Mouse (Mus musculus) cortical plate, adult 2 months (tissue): ENCODE results near the gene Mmp8. TPM values are rescaled to one million over a fixed set of nuclear protein-coding genes. Genes with fewer than 3 reads are reported as not detected.

Experiments used
- H3K27ac ChIP-seq: fragments of 200-500 bp; 2 replicates; pipeline ENCODE4 v1.5.1; 2012; ENCODE audit warnings: low read length, control low read depth, inconsistent platforms; ENCODE audit not compliant: insufficient read depth
- H3K4me1 ChIP-seq: fragments of 200-500 bp; 2 replicates; pipeline ENCODE4 v1.6.1; 2011; ENCODE audit warnings: low read length; ENCODE audit not compliant: control insufficient read depth, insufficient read depth
- H3K4me3 ChIP-seq: fragments of 200-500 bp; 2 replicates; pipeline ENCODE4 v1.5.1; 2011; ENCODE audit warnings: mild to moderate bottlenecking, low read length, control low read depth; ENCODE audit not compliant: insufficient read depth
- CTCF ChIP-seq: fragments of 200-500 bp; IDR thresholded peaks from 2 replicates; pipeline ENCODE4 v1.5.1; 2011; ENCODE audit warnings: mild to moderate bottlenecking, control low read depth, low read length; ENCODE audit not compliant: insufficient read depth; ENCODE audit errors: extremely low read depth
- POLR2A ChIP-seq: fragments of 200-500 bp; IDR thresholded peaks from 2 replicates; pipeline ENCODE4 v1.6.1; 2011; ENCODE audit warnings: mild to moderate bottlenecking, low read length, control low read depth; ENCODE audit not compliant: insufficient read depth; ENCODE audit errors: extremely low read depth
- polyA plus RNA-seq: library from polyadenylated mRNA; depleted of rRNA; stranded (reverse); fragments of >200 nt; gene quantifications from 2 replicates; pipeline ENCODE4 v1.2.3, GENCODE M21; 2012; rRNA removed

Mmp8 gene
- not detected in 2 replicates for polyA plus RNA-seq

- no peak within 1 kb of the TSS for H3K4me3 ChIP-seq
- H3K4me1 ChIP-seq = no peaks in the 10 kb centered on the region
- H3K27ac ChIP-seq = no peak within 1 kb of the TSS
- TF ChIP-seq POLR2A (no peak), CTCF (no peak)
Observed at GRCm38 (mm10) chr9:7558221-7559017, at the start of gene Mmp8. TSS of gene Mmp8 (plus strand) at chr9:7558456.

GRCm38 (mm10) chr9:7509619-7510233 lies 48.5 kb upstream of the Mmp8 start:
- H3K27ac ChIP-seq = no peak overlapping the region
- no peak overlapping the region for H3K4me3 ChIP-seq
- TF ChIP-seq POLR2A (no peak), CTCF (no peak)
- H3K4me1 ChIP-seq = no peaks in the 10 kb centered on the region

- H3K4me1 ChIP-seq = no peaks in the 10 kb centered on the region
- H3K4me3 ChIP-seq = no peak overlapping the region
- TF ChIP-seq POLR2A (no peak), CTCF (no peak)
- H3K27ac ChIP-seq = no peak overlapping the region
Observed at GRCm38 (mm10) chr9:7517944-7518571, 40.2 kb upstream of the Mmp8 start.

- no peak for TF ChIP-seq CTCF
- no peak for TF ChIP-seq POLR2A
- Histone ChIP-seq H3K4me3 (no peak overlapping the region), H3K27ac (no peak overlapping the region), H3K4me1 (no peaks in the 10 kb centered on the region)
Observed at GRCm38 (mm10) chr9:7526255-7526940, 31.9 kb upstream of the Mmp8 start.

- Histone ChIP-seq H3K4me3 (no peak overlapping the region), H3K27ac (no peak overlapping the region), H3K4me1 (no peaks in the 10 kb centered on the region)
- TF ChIP-seq CTCF (no peak), POLR2A (no peak)
Observed at GRCm38 (mm10) chr9:7542763-7543162, 15.5 kb upstream of the Mmp8 start.

- H3K4me3 ChIP-seq = no peak overlapping the region
- H3K4me1 ChIP-seq = no peaks in the 10 kb centered on the region
Observed at GRCm38 (mm10) chr9:7544923-7545457, 13.3 kb upstream of the Mmp8 start.

GRCm38 (mm10) chr9:7545471-7545870 lies 12.8 kb upstream of the Mmp8 start:
- H3K27ac ChIP-seq = no peak overlapping the region
- no peak for TF ChIP-seq POLR2A
- no peak for TF ChIP-seq CTCF
- H3K4me3 ChIP-seq = no peak overlapping the region
- H3K4me1 ChIP-seq = no peaks in the 10 kb centered on the region

More at GRCm38 (mm10) chr9:7544923-7545457, 13.3 kb upstream of the Mmp8 start:
- no peak for TF ChIP-seq POLR2A
- TF ChIP-seq CTCF = no peak
- H3K27ac ChIP-seq = no peak overlapping the region

- Histone ChIP-seq H3K4me1 (no peaks in the 10 kb centered on the region), H3K27ac (no peak overlapping the region), H3K4me3 (no peak overlapping the region)
- TF ChIP-seq CTCF (no peak), POLR2A (no peak)
Observed at GRCm38 (mm10) chr9:7545920-7546319, 12.3 kb upstream of the Mmp8 start.

- TF ChIP-seq CTCF (no peak), POLR2A (no peak)
- no peak overlapping the region for H3K27ac ChIP-seq
- no peak overlapping the region for H3K4me3 ChIP-seq
- no peaks in the 10 kb centered on the region for H3K4me1 ChIP-seq
Observed at GRCm38 (mm10) chr9:7551943-7552342, 6.3 kb upstream of the Mmp8 start.
